Mouse (Mus musculus) spleen, adult 10 weeks (tissue): ENCODE results near the gene Mrps14. TPM values are rescaled to one million over a fixed set of nuclear protein-coding genes. Genes with fewer than 3 reads are reported as not detected.

Experiments
- polyA plus RNA-seq: library from polyadenylated mRNA; stranded (reverse); fragments of 350-450 nt; fragmentation: Illumina TruSeq; extraction: RNeasy Lipid Tissue Mini Kit (QIAGEN cat#74804); gene quantifications from one replicate; pipeline ENCODE4 v1.2.3, GENCODE M21; 2015; ENCODE audit warnings: low replicate concordance; ENCODE audit not compliant: insufficient read depth

Gene Mrps14
- polyA plus RNA-seq, result 64.1 TPM

DNA sequence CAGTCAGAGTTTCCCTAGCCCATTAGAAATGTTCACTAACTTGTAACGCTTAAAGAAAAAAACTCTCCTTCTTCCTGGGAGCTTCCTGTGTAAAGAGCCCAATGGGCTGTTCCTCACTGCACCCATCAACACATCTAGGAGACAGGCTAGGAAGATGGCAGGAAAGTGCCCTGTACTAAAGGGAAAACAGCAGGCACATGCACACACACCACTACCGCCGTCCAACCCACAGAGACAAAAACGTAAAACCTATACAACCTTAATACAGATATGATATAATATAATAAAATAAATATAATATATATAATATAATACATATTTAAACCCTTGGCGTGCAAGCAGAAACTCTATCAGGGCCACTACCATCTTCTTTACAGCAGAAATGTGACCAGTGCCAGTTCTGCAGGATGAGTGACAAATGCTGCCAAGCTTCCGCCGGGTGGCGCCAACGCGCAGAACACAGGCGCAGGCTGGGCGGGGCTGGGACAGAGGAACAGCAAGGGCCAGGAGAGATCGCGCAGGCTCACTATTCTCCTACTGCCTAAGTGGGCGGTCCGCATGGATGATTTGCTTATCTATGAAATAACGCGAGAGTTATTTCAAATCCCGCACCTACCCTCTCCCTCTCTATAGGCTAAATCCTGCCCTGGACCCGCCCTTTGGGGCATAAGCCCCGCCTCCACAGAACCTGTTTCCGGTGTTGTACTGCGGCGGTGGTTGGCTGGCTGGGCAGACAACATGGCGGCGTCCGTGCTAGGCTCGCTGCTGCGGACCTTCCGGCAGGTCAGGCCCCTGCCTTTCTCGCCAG, at the start of gene Mrps14:
Gene Mrps14 (plus strand): TSS at position 687 of the 808 bp plus-strand sequence.

GRCm38 (mm10) chr1:160153480-160153879, 41.5 kb upstream of the Mrps14 start, which contains the start of gene Tnn:
Tnn (minus strand) TSS chr1:160153580.

DNA sequence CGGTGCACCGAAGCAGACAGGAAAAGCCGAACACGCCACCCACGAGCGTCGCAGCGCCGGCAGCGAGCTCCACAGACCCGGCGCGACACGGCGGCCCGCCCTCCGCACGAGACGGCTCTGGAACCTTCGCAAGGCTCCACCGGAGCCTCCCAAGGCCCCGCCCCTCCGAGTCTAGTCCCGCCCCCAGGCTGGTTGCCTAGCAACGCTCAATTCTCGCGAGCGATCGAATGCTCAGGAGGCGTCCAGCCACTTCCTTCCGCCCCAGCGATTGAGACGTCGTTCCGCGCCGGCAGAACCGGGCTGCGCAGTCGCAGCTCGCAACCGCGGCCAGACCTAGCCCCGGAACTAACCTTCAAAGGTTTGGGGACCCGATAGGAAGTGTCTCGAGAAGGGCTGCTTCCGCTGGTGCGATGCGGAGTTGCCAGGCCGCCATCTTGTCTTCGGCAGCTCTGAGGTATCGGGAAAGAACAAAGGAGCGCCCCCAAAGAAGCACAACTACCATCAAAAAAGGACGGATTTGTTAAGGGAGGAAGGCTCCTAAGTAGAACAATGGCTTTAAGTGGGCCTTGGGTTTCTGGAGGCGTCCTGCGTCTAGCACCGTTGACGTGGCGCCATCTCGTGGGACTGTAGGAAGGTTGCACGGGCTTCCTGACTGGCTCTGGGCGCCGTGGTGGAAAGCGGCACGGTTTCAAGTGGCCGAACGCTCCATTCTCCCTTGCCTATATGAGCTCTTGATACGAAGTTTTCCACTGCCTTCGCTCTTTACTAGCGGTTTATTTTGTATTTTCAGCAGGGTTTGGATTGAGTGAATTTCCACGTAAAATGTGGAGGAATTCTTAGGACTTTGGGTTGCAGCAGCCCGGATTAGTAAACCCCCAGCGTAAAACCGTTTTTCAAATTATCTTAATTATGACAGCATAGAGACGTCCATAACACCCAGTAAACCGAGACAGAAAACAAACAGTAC, 18.0 kb downstream of the Mrps14 start, which contains the start of gene Cacybp:
Gene Cacybp (minus strand): TSS at position 173 of the 967 bp plus-strand sequence.

Other genes starting within 250 kb of the Mrps14 start
- 143 TPM for gene 4930523C07Rik, start 150.8 kb upstream of the Mrps14 start, polyA plus RNA-seq
- 8.4 TPM for gene Tnn, start 41.6 kb upstream of the Mrps14 start, polyA plus RNA-seq
- gene Cacybp, start 17.7 kb downstream of the Mrps14 start, polyA plus RNA-seq, result 109 TPM